Mouse (Mus musculus) limb, embryonic 12.5 days (tissue): ENCODE results near the gene Kcnk10. TPM values are rescaled to one million over a fixed set of nuclear protein-coding genes. Genes with fewer than 3 reads are reported as not detected.

Source experiments
- ATAC-seq: fragments of 200-750 bp; cut with Nextera tagmentation; 2 replicates; pipeline ENCODE4 v1.8.0; 2017; ENCODE audit warnings: low read depth, moderate TSS enrichment; ENCODE audit not compliant: insufficient number of reproducible peaks, insufficient read depth, low FRiP score, low TSS enrichment
- H3K27ac ChIP-seq: fragments of 300-500 bp; sonication (generic); 2 replicates; pipeline ENCODE4 v1.5.1; 2016; ENCODE audit warnings: mild to moderate bottlenecking, moderate library complexity
- H3K27me3 ChIP-seq: fragments of 300-500 bp; sonication (generic); 2 replicates; pipeline ENCODE4 v1.6.1; 2016; ENCODE audit warnings: mild to moderate bottlenecking, moderate library complexity
- H3K36me3 ChIP-seq: fragments of 300-500 bp; sonication (generic); 2 replicates; pipeline ENCODE4 v1.6.1; 2016; ENCODE audit warnings: mild to moderate bottlenecking, moderate library complexity
- H3K4me1 ChIP-seq: fragments of 300-500 bp; sonication (generic); replicated peaks from 2 replicates; pipeline ENCODE4 v1.6.1; 2016
- H3K4me2 ChIP-seq: fragments of 300-500 bp; sonication (generic); 2 replicates; pipeline ENCODE4 v1.6.1; 2016; ENCODE audit warnings: mild to moderate bottlenecking, moderate library complexity
- H3K4me3 ChIP-seq: fragments of 300-500 bp; sonication (generic); replicated peaks from 2 replicates; pipeline ENCODE4 v1.5.1; 2016; ENCODE audit warnings: mild to moderate bottlenecking
- H3K9ac ChIP-seq: fragments of 300-500 bp; sonication (generic); replicated peaks from 2 replicates; pipeline ENCODE4 v1.6.1; 2016; ENCODE audit warnings: mild to moderate bottlenecking, moderate library complexity
- H3K9me3 ChIP-seq: fragments of 300-500 bp; sonication (generic); 2 replicates; pipeline ENCODE4 v1.6.1; 2016; ENCODE audit warnings: mild to moderate bottlenecking, moderate library complexity
- WGBS: fragments of 180-500 bp; shearing (Covaris S2); methylation state at CpG from one replicate; pipeline ENCODE4 v1.1.7; 2016; 5-methylcytosine and 5-hydroxymethylcytosine counted together
- polyA plus RNA-seq: library from polyadenylated mRNA; unstranded; fragments of >200 nt; fragmentation: Nextera tagmentation; extraction: Ambion mirVana; gene quantifications from 2 replicates; pipeline ENCODE4 v1.2.1, GENCODE M21; 2016

The Kcnk10 gene
- polyA plus RNA-seq, 1 experiment from 2014 or later: 0.21 TPM

DNA sequence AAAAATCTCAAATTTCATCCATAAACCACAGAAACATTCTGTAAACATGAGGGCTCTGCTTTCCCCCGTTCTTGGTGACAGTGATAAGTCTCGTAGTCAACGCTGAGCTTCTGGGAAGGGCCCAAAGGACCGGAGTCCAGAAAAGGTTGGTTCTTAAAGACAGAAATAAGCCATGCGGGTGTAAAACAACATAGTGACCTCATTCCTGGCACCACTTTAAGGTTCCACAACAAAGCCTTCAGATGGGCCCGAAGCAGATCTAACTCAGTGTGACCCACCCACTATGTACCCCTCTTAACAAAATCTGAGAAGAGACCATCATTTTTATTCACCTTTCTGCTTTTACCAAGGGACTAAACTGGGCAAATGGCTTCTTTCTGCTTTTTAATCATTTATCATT, 10.2 kb downstream of the Kcnk10 start:
- no peak overlapping the region for H3K9ac ChIP-seq
- no peak overlapping the region for H3K4me3 ChIP-seq
- H3K4me1 ChIP-seq: no peaks in the 10 kb centered on the region
- H3K4me2 ChIP-seq: no peak overlapping the region
- H3K9me3 ChIP-seq: no peaks in the 10 kb centered on the region
- 78% methylated on average over 6 of the region's 6 CpGs for WGBS
- no peak for ATAC-seq
- H3K27me3 ChIP-seq: peaks cover 29% of the 10 kb centered on the region
- no peaks in the 10 kb centered on the region for H3K36me3 ChIP-seq
- H3K27ac ChIP-seq: no peak overlapping the region

DNA sequence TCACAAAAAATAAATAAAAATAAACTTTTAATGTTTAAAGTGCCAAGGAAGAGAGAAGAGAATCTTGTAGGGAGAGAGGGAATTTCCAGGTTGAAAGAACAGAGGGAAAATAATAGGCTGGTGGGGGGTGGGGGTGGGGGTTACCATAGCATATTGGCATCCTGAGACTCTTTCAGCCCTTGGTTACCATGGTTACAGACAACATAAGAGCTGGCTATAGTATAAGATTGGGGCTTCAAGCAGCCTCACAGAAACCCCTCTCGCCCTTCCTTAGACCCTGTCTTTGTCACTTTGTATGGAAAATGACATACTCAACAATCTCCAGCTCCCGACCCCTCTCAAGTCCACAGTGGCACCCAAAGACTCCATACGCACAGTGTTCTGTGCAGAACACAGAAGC, 13.7 kb downstream of the Kcnk10 start:
- no peak overlapping the region for H3K9ac ChIP-seq
- no peaks in the 10 kb centered on the region for H3K36me3 ChIP-seq
- H3K4me1 ChIP-seq: no peaks in the 10 kb centered on the region
- 77% methylated on average over 3 of the region's 3 CpGs for WGBS
- H3K4me3 ChIP-seq: no peak overlapping the region
- no peak for ATAC-seq
- H3K27me3 ChIP-seq: no peaks in the 10 kb centered on the region; the same call in 1 of the 2 replicates
- H3K4me2 ChIP-seq: no peak overlapping the region
- no peaks in the 10 kb centered on the region for H3K9me3 ChIP-seq
- no peak overlapping the region for H3K27ac ChIP-seq

DNA sequence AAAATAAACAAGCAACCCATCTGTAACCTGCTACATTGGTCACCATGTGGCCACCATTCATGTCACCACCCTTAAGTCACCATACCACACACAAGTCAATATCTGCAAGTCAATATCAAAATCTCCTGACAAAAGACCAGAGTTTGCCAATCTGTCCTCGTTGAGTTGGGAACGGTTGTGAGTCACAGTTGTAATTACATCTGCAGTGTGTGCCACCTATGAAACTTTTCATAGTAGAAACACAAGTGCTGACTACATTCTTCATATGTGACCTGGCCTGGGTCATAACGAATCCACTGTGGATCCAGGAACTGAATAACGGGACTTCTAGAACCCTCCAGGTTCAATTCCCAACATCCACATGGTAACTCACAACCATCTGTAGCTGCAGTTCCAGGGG, 14.8 kb downstream of the Kcnk10 start:
- WGBS: 85% methylated on average over 4 of the region's 4 CpGs
- ATAC-seq: no peak
- Histone ChIP-seq H3K9me3 (no peaks in the 10 kb centered on the region), H3K36me3 (no peaks in the 10 kb centered on the region), H3K9ac (no peak overlapping the region), H3K4me3 (no peak overlapping the region), H3K4me2 (no peak overlapping the region), H3K27ac (no peak overlapping the region), H3K4me1 (no peaks in the 10 kb centered on the region), H3K27me3 (no peaks in the 10 kb centered on the region)

DNA sequence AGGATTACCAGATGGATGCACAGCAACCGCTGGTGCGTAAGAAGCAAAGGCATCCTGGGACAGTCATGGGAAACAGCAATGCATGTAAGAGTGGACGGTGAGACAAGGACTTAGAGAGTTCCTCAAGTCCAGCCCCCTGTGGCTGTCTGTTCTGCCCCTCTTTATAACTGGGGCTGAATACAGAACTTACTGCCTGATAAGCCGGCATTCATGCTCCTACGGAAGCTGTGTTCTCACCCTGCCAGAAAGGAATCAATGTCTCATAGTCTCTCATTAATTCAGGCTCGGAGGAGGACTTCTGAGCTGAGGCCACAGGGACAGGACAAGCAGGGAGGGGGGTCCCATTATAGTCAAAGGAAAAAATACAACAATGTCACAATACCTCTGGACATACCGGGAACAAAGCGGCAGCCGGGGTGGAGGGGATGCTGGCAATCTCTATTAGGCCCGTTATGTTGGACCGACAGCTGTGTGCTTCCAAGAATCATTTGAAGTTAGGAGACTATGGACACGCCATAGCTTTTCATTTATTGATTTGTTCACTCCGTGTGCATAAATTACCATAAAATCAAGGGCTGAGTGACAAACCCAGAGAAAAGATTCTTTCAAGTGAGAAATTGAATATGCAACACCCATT, 15.7 kb downstream of the Kcnk10 start:
- Histone ChIP-seq H3K27me3 (no peaks in the 10 kb centered on the region), H3K9ac (no peak overlapping the region), H3K9me3 (no peaks in the 10 kb centered on the region), H3K4me1 (no peaks in the 10 kb centered on the region), H3K36me3 (no peaks in the 10 kb centered on the region), H3K4me2 (no peak overlapping the region), H3K4me3 (no peak overlapping the region), H3K27ac (no peak overlapping the region)
- WGBS: 85% methylated on average over 13 of the region's 13 CpGs
- no peak for ATAC-seq

DNA sequence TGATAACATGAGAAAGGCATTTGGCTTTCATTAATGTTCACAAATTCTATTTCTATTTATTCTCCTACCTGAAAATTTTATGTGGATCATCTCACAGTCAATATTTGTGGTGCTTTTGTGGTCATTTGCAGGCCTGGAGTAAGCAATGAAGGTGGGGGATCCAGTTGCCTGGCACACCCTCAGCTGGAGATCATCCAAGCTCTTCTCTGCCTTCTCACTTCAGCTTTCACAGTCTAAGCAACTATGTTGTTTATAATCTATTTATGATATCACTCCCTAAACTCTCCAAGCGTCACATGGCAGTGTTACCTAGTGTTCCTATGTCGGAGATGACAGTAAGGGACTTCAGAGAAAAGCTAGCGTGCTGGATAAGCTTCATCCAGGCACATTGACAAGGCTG, 18.1 kb downstream of the Kcnk10 start:
- no peaks in the 10 kb centered on the region for H3K9me3 ChIP-seq
- WGBS: 93% methylated on average over 3 of the region's 3 CpGs
- no peaks in the 10 kb centered on the region for H3K36me3 ChIP-seq
- H3K9ac ChIP-seq: no peak overlapping the region
- H3K4me1 ChIP-seq: no peaks in the 10 kb centered on the region
- no peak overlapping the region for H3K4me3 ChIP-seq
- H3K4me2 ChIP-seq: no peak overlapping the region
- no peaks in the 10 kb centered on the region for H3K27me3 ChIP-seq
- no peak overlapping the region for H3K27ac ChIP-seq
- no peak for ATAC-seq

DNA sequence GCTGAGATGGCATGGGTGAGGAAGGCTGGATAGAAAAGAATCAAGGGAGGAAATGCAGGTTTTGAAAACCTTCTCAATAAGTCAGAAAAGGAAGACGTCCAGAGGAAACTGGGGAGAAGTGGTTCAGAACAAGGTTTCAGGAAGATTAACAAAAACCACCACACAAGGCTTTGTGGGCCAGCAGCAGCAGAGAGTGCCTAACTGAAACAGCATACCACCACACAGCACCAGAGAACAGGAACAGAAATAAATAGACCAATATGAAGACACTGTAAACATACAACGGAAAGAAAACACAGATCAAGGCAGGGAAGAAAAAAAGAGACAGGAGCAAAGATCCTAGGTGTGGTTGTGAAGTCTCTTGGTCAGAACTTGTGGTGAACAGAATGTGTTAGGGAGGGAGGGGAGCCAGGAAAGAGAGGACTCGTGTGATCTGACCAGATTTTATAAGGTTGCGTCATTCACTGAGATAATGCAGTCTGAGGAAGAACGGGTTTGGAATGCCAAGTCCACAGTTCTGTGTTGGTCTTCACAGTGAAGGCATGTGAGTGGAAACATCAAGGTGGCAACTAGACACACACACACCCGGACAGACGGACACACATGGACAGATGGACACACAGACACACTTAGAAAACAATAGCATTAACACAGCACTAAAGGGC, 21.0 kb downstream of the Kcnk10 start:
- 81% methylated on average over 7 of the region's 7 CpGs for WGBS
- H3K36me3 ChIP-seq: no peaks in the 10 kb centered on the region
- no peaks in the 10 kb centered on the region for H3K27me3 ChIP-seq
- no peak overlapping the region for H3K9ac ChIP-seq
- no peak overlapping the region for H3K4me2 ChIP-seq
- H3K9me3 ChIP-seq: no peaks in the 10 kb centered on the region
- H3K4me1 ChIP-seq: no peaks in the 10 kb centered on the region
- H3K27ac ChIP-seq: no peak overlapping the region
- ATAC-seq: no peak
- H3K4me3 ChIP-seq: no peak overlapping the region

DNA sequence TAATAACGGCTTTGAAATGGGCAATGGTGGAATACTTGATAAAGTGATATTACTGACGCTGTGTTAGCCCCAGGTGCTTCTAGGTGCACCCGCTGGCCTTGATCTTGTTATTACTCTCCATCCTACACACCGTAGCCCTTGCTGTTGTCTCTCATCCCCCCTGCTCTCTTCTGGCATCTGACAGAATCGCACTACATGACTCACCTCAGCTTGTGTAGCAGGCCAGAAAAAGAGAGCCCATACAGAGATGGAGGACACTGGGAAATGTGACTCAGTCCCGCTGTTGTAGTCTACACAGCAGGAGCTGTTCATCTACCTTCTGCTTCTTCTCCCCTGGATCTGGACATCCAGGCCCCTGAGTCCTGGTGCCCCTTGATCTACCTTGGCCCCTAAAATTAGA, 28.1 kb downstream of the Kcnk10 start:
- Histone ChIP-seq H3K4me2 (no peak overlapping the region), H3K27me3 (no peaks in the 10 kb centered on the region), H3K9ac (no peak overlapping the region), H3K4me3 (no peak overlapping the region), H3K4me1 (no peaks in the 10 kb centered on the region), H3K36me3 (no peaks in the 10 kb centered on the region), H3K9me3 (no peaks in the 10 kb centered on the region), H3K27ac (no peak overlapping the region)
- no peak for ATAC-seq
- WGBS: 84% methylated on average over 6 of the region's 6 CpGs

DNA sequence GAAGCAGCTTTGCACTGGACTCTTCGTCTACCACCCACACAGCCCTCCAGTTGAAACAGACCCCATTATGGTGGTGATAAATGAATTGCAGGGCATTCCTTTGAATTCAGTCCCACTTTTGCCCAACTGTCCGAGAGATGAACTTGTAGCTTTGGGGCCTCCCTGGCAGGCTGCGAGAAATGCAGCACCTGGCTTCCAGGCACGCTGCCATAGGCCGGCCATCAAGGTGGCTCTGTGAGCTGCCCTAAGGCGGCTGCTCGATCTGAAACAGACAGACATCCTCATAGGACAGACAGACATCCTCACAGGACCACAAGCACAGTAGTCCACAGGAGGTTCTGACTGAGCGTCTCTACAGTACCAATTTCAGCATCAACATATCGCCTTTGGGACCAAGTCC, 30.0 kb downstream of the Kcnk10 start:
- H3K4me3 ChIP-seq: no peak overlapping the region
- H3K27me3 ChIP-seq: no peaks in the 10 kb centered on the region
- H3K4me2 ChIP-seq: no peak overlapping the region
- ATAC-seq: no peak
- H3K9ac ChIP-seq: no peak overlapping the region
- no peaks in the 10 kb centered on the region for H3K36me3 ChIP-seq
- WGBS: 88% methylated on average over 9 of the region's 9 CpGs
- H3K27ac ChIP-seq: no peak overlapping the region
- H3K4me1 ChIP-seq: no peaks in the 10 kb centered on the region
- no peaks in the 10 kb centered on the region for H3K9me3 ChIP-seq

DNA sequence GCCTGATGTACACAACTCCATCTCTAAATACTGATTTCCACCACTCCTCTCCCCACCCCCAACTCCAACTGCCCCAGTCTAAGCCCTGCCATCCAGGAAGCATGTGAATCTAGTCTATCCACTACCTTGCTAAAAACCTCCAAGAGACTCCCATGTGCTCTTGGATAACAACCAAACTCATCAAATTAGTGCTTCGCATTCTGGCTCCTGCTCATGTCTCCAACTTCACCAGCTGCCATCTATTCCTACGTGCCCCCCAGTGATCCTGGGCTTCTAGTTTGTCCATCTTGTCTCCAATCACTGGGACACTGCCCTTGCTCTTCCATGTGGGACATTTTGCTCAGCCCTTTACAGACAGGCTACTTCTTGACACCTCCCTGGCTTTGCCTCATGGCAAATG, 32.2 kb downstream of the Kcnk10 start:
- Histone ChIP-seq H3K9ac (no peak overlapping the region), H3K9me3 (no peaks in the 10 kb centered on the region), H3K4me2 (no peak overlapping the region), H3K4me1 (no peaks in the 10 kb centered on the region), H3K27ac (no peak overlapping the region), H3K4me3 (no peak overlapping the region), H3K27me3 (no peaks in the 10 kb centered on the region), H3K36me3 (no peaks in the 10 kb centered on the region)
- WGBS: 93% methylated on average over 2 of the region's 2 CpGs
- no peak for ATAC-seq

DNA sequence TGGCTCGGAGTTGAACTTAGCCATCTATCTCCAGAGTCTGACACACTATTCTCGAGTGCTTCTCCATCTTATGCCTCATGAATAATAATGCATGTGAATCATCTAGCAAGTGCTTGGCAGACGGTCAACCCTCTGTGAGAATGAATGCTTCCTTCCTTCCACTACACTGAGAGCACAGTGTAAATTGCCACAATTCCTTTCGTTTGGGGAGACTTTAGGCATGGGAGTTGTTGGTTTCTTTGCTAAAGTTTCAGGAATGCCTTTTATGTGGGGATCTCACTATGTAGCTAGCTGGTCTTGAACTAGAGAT, 32.9 kb downstream of the Kcnk10 start:
- Histone ChIP-seq H3K9ac (no peak overlapping the region), H3K4me2 (no peak overlapping the region), H3K27me3 (no peaks in the 10 kb centered on the region), H3K4me1 (no peaks in the 10 kb centered on the region), H3K36me3 (no peaks in the 10 kb centered on the region), H3K4me3 (no peak overlapping the region), H3K27ac (no peak overlapping the region), H3K9me3 (no peaks in the 10 kb centered on the region)
- ATAC-seq: no peak
- WGBS: 85% methylated on average over 4 of the region's 4 CpGs

DNA sequence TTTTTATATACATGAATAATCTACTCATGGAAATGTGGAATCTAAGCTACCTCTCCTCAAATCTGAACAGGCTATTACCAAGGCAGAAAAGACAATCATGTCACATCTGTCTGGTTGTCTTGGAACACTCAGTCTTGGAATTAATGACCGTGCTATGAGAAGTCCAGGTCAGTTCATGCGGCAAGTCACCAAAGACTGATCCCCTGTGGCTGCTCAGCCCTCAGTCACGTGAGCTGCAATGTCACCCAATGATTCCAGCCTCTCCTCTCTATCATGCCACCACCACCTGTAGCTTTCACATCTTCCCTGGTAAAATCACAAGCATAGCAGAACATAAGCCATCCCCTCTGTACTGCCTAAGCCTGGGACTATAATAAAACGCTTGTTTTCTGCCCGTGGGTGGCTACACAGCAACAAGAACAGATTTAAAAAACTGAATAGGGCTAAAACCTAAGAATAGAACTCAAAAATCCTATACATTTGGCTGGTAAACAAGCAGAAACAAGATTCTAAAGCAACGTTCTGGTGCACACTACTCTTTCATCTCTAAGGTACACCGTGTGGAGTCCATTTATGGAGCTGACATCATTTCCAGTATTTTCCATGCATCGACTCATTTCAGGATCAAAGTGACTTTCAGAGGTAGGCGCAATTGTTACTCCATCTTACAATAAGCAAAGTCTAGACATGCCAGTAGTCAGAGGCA, 33.4 kb downstream of the Kcnk10 start:
- no peak for ATAC-seq
- H3K4me3 ChIP-seq: no peak overlapping the region
- no peak overlapping the region for H3K27ac ChIP-seq
- no peaks in the 10 kb centered on the region for H3K9me3 ChIP-seq
- no peak overlapping the region for H3K9ac ChIP-seq
- H3K36me3 ChIP-seq: no peaks in the 10 kb centered on the region
- WGBS: 87% methylated on average over 9 of the region's 9 CpGs
- H3K4me1 ChIP-seq: no peaks in the 10 kb centered on the region
- no peaks in the 10 kb centered on the region for H3K27me3 ChIP-seq
- H3K4me2 ChIP-seq: no peak overlapping the region

DNA sequence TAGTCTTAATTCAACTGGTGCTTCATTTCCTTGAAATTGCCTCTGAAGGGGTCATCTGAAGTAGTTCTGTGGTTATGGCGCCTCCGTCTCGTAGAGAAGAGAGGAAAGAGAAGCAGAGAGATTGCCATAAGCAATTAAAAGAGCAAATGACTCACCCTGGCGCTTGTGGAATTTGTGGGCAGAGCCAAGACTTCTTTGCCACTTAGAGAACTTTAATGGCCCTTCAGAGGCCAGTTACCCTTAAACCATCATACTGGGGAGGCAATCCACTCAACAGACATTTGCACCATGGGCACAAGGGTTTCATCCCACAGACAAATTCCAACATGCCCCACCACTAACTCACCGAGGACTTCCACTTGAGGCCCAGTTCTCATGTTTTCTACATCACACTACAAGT, 41.4 kb downstream of the Kcnk10 start:
- H3K4me2 ChIP-seq: no peak overlapping the region
- no peak overlapping the region for H3K9ac ChIP-seq
- no peaks in the 10 kb centered on the region for H3K27me3 ChIP-seq
- H3K4me1 ChIP-seq: no peaks in the 10 kb centered on the region
- no peak overlapping the region for H3K4me3 ChIP-seq
- no peaks in the 10 kb centered on the region for H3K36me3 ChIP-seq
- no peak overlapping the region for H3K27ac ChIP-seq
- no peak for ATAC-seq
- H3K9me3 ChIP-seq: no peaks in the 10 kb centered on the region
- WGBS: 79% methylated on average over 5 of the region's 5 CpGs
